Mouse (Mus musculus): Measurements from ENCODE around the gene Ccdc187.
A peak's percentile ranks its signal among the peaks of the same experiment; 100 is the strongest.

Ccdc187 gene

DNA sequence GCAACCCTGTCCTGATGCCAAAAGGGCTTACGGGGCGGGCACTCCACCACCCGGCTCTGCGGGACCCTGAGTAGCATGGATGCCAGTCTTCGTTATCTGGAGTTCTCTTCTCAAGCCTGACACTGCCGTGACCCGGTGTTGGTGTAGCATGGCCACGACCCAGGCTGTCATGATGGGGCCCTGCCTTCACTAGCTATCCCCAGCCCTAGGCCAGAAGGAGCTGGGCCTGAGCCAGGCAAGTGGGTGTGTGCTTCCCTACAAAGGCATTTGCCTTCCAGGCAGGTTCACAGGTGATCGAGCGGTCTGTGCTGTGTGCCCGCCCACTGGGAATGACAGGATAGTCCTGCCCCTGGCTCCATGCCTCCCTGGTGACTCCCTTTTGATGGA lies 21.6 kb upstream of the Ccdc187 start:
- DNase-seq = peak; percentile 65 to 81

DNA sequence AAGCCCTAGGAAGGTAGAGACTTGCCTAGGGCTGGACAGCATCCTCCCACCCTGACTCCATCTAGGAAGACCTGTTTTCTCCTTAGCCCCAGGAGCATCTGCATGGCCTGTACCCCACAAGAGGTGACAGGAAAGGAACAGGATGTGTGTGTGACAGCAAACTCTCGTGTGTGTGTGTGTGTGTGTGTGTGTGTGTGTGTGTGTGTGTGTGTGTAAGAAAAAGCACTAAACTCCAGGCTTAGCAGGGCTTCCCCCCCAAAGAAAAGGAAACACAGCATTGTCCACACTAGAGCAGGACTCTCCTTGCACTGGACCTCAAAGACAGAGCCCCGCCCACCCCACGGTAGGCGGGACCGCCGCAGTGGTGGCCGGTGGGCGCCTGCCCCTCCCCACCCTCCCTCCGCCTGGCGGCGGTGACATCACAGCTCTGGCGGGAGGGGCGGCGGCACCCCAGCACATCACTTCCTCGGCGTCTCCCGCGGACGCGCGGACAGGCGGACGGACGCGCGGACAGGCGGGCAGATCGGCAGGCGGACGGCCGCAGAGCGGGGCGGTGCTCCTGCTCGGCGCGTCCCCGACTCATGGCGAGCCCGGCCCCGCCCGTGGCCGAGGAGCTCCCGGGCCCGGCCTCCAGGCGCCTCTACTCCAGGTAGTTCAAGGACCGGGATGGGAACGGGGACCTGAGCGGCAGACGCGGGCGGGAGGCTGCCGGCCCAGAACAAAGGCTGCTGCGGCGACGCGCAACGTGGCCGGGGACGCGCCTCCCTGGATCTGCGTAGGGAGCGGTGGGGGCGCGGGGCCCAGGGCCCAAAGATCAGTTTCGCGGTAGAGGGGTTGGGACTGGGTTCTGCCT lies 20.9 kb upstream of the Ccdc187 start, which contains the start of gene Gpsm1:
Gene Gpsm1, plus strand, starts transcription at position 444 of the 853 bp plus-strand sequence.
- DNase-seq = peak; percentile 86 to 91

DNA sequence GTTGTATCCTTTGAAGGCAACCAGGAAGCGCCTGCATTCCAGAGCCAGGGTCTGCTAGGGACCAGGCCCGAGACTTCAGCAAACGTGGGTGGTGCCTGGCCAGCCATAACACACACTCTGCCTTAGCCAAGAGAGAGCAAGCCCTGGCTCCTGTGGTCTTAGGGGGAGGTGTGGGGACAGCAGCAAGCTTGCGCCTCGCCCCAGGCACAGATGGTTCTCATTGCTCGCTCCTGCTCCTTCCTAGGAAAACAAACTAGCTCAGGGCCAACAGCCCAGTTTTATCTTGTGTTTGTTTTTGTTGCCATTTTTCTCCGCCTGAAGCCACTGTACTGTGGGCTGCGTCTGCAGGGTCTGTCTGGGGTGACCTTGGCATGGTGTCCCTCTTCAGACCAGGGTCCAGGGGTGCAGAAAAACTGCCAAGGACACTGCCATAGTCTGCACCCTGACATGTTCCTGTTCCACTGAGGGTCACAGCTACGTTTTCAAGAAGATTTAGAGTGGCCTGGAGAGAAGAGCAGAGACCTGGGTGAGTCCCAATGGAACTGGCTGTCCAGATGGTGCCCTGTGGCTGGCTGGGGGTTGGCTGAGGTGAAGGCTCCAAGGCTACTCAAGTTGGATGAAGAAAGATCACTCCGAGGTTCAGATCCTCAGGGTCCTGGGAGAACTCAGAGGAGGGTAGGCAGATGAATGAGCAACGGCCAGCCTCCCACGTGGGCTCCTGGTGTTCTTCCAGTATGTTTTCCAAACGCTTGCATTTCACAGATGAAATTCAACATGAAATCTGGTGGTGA lies 20.1 kb upstream of the Ccdc187 start:
- peak; percentile 43 to 80 for DNase-seq

DNA sequence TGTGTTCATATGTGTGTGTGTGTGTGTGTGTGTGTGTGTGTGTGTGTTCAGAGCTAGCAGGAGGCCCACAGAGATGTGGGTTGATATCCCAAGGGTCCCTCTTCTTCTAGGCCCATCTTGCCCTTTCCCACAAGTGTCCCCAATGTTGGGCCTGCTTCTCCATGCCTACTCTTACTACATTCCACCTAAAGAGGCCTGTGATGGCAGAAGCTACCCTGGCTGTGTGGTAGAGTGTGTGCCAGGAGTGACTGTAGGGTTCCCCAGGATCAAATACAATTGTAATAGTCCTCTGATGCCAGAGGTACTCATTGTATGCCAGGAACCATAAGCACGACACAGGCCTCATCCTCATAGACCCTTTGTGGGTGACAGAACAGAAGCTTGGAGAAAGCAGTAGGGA lies 19.0 kb upstream of the Ccdc187 start:
- no peak for DNase-seq

DNA sequence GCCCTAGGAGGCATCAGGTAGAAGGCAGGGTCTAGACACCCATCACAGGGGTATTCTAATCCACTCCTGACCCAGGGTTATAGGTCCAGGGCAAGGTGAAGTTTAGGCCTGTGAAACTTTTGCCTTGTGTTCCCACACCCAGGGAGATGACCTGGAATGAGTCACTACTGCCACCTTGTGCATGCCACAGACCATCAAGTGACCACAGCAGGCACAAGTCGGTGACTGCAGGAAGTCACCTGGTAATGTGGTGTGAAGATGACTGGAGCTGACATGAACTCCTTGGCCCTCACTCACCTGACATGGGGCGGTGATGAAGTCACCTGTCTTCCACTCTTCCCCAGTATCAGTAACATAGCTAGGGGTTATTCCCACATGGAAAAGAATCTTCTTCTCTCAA lies 18.5 kb upstream of the Ccdc187 start:
- DNase-seq = no peak

DNA sequence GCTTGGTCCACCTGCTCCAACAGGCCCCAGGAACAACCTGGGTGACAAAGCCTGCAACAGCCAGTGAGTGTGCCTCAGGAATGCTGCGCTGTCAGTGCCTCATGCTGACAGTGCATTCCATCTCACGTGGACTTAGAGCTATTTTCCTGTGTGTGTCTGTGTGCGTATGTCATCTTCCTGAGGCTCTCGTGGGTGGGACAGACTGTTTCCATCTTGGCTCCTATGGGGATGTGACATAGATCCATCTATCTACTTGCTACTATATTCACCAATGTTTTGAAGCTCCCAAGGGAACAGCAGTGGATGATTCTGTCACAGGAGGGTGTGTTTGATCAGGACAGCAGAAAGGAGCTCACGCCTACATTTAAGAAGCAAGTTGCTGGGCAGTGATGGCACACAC lies 17.6 kb upstream of the Ccdc187 start:
- no peak for DNase-seq

DNA sequence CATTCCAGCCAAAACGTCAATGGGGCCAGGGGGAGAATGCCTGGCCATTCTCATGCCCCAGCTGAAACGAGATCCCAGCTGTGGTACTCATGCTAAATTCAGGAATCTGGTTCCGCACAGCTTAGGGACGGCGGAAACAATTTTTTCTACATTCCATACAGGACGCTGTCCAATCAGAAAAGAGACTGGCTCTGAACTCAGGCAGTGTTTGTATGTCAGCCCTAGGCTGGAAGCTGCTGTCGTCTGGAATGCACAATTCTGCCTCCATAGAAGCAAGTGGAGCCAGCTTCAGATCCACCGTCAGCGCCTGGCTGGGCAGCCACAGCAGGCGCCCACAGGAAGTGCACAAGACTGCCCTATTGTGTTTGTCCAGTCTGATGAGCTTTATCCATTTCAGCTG lies 15.4 kb upstream of the Ccdc187 start:
- peak; percentile 44 to 64 for DNase-seq

DNA sequence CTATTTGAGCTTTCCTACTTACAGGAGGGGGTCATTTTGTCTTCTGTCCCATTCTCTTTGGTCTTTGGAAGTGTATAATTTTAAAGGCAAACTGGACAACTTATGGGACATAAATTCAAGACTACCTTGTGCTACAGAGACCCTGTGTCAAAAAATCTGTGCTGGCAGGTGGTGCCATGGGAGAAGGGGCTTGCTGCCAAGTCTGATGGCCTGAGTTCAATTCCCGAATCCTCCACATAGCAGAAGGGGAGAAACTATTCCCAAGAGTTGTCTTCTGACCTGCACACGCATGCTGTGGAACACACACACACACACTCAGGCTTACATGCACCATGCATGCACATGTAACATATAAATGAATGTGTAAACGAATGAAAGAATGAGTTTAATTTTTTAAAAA lies 12.3 kb upstream of the Ccdc187 start:
- no peak for DNase-seq

DNA sequence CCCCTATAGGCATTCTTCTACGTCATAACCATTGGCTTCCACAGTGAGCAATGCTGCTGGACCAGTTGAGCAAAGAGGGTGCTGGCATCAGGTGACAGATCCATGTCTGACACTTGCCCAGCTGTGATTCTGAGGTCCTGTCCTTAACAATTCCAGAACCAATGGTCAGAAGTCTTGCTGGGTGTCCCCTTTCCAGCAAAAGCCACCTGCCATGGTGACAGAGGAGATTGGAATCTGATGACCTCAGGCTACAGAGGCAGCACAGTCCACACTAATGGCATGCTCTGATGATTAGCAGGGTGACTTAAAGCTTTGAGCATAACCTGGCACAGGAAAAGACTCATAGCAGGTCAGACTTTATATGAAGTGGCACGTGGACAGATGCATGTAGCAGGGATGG lies 11.2 kb upstream of the Ccdc187 start:
- no peak for DNase-seq

DNA sequence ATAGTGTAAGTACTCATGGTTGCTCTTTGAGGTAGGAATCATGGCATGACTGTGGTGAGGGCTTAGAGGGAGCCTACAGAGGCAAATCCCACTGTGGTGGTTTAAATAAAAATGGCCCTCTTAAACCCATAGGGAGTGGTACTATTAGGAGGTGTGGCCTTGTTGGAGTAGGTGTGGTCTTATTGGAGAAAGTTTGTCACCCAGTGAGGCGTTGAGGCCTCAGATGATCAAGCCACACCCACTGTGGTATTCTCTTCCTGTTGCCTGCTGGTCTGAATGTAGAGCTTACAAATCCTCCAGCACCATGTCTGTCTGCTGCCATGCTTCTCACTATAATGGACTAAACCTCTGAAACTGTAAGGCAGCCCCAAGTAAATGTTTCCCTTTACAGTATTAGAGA lies 10.4 kb upstream of the Ccdc187 start:
- DNase-seq = no peak

DNA sequence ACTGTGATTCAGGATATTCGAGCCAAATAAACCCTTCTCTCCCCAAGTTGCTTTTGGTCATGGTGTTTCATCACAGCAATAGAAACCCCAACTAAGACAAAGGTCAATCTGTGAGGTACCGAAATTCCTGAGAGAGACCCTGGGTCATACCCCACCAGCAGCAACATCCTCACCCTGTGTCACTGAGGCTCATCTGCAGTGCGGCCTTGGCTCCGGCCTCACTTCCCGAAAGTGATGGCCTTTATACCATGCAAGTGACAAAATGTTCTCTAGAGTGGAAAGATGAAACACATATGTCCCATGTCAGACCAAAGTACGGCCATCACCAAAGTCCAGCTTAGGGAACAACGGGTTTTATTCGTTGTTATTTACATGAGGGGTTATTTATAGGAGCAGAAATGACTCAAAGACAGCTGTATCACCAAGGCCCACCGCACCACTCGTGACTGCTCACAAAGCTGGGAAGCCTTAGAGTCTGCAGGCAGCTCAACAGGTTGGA lies 7.7 kb upstream of the Ccdc187 start:
- DNase-seq = no peak

DNA sequence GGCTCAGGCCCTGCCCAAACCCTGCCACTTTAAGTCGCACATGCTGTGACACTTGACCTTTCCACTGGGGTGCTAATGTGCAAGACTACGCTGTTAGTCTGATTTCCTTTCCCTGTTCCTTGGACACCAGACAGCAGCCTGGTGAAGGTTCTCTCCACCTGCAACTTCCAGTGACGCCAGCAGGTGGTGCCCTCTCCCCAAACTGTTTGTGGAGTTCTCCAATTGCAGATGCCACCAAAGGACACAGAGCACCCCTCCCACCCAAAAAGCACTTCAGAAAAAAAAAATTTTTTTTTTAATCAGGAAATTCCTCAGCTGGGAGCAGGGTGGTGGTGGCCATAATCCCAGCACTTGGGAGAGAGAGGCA lies 6.4 kb upstream of the Ccdc187 start:
- DNase-seq = peak; percentile 84 to 87

DNA sequence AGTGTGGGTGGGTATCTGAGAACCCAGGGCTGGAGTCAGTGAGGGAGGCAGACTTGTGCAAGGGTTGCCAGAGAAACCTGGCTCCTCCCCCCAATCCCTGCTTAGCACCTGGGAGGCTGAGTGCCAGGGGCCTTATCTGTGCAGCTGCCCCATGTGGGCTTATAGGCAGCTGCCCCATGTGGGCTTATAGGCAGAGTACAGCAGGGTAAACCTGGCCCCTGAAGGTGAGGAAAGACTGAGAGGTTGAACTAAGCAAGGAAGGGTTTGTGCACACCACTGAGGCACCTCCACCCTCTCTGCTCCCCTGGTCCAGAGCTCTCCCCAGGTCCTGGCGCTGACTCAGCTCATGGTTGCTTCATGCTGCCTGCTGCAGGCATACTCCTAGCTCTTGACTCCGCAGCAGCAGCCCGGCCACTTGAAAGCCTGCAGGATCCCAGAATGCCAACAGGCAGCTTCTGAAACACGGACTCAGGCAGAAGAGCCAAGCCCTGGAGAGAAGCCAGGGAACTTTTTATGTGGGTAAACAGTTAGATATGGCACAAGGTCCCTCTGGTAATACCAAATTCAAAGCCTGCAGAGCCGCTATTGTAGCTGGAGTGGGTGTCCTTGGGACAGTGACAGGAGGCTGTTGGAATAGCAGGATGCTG lies 5.9 kb upstream of the Ccdc187 start:
- no peak for DNase-seq

DNA sequence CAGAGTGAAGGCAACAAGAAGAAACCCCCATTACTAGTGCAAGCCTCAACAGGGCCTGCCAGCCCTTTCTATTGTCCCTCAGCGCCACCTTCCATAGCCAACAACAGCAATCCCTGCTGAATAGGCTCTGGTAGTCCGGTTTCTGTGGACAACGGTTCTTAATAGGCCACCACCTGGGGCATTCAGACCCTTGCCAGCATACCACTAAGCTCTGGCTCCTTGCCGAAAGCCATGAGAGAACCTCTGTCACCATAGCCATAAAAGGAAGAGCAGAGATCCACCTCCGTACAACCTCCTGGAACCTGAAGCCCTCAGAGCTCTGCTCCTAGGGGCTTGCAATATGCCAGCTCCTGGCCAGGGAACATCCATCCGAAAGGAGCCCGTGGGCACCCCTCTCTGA lies 5.0 kb upstream of the Ccdc187 start:
- DNase-seq = no peak

DNA sequence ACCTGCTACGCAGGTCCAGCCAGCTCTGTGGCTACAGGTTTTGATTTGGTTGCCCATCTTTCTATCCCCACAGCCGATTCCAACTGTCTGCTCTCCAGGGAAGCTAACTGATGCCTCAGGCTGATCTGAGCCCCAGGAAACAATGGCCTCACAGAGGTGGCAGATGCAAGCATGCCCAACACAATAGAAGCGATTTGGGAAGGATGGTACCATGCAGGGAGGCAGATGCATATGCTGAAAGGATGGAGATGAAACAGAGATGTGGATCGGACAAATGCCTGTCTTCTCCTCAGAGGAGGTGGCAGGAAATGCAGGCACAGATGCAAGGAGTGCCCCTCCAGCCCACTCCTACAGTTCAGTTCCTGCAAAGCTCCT lies 4.5 kb upstream of the Ccdc187 start:
- no peak for DNase-seq

DNA sequence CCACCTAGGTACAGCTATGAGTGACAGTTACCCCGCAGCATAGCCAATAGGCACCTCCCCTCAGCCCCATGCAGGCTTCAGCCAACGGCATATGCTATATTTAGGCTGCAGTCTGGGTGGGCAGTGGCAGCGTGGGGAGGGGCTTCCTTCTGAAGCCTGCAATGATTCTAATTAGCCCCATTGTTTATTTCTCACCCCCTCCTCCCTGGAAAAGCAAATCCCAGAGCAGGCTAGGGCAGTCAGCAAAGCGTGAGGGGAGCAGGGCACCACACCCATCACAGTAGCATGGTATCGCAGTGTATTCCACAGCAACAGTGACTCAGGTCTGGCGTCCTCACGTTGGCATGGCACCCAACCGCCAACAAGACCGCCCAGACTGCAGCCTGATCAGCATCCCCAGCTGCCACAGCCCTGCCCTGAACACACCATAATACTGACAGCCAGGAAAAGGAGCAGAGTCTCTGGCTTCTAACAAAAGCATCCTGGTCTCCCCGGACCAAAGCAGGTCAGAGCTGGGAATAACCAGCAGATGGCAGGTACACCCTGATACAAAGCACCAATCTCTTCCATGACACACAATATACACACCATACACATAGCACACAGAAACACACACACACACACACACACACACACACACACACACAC lies 4.0 kb upstream of the Ccdc187 start:
- no peak for DNase-seq

DNA sequence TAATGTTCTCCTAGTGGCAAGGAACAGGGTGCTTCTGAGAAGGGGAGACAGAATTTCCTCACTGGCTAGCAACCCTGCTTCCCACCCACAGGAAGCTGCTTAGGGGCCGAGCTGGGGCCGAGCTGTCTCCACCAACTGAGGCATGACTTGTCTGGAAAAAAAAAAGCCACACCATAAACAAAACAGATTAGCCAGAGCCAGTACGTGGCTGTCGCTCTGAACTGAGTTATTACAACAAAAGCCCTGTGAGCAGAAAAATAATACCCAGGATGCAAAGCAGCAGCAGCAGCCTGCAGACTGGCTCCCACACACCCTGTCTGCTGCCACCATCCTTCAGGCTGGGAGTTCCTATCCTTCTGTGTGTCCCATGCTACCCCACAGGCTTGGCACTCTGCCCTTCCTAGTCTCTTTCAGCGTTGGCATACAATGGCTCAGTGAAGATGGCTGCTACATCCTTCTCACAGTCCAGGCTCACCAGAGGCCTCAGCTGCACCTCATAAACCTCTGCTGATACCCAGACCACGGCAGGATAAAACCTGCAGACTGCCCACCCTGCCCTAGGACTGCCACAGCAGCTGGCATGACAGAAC lies 2.3 kb upstream of the Ccdc187 start:
- no peak for DNase-seq

DNA sequence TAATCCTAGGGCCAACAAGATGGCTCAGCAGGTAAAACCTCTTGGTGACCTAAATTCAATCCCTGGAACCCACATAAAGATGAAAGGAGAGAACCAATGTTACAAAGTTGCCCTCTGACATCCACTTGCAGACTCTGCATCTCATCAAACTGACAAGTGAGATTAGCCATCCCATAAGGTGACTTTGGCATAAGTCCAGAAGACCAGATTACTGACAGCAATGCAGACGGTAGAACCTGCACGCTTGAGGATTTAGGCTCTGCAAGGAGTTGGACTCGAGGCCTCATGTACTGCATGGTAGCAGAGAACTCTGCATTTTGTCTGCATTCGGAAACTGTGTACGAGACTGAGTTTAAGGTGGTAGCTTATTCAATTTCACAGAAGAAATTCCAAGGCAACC lies 4.2 kb downstream of the Ccdc187 start:
- no peak for DNase-seq

DNA sequence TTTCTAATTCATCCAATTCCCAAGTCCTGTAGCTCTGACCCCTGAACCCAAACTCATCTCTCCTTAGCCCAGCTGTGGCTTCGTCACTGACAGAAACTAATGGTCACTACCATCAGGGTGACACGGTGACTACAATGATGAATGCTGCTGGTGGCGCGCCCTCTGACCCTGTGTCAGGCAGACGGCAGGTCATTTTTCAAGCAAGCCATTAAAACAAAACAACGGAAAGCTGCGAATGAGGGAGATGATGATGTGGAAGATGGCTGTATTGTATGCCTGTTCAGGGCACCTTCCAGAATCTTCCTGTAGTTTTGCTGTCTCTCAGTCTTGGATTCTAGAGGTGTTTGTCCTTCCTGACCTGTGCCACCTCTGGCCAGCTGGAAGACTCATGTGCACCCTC lies 8.0 kb downstream of the Ccdc187 start:
- no peak for DNase-seq

DNA sequence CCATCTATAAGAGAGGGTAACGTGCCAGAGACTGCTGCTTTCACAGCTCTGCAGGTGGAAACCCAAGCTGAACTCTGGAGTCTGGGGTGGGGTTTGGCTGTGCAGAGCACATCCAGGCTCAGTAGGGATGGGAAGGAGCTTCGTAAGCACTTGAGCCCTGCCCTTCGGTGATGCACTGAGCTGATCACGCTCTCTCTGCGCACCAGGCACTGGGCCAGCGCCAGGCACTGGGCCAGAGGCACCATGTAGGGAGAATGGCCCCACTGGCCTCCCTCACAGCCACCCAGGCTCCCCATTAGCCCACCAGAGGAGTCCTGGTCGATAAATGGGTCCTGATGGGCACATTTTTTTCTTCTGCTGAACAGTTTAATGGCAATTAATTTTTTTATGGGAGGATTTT lies 8.6 kb downstream of the Ccdc187 start:
- DNase-seq = peak; percentile 15 to 47

DNA sequence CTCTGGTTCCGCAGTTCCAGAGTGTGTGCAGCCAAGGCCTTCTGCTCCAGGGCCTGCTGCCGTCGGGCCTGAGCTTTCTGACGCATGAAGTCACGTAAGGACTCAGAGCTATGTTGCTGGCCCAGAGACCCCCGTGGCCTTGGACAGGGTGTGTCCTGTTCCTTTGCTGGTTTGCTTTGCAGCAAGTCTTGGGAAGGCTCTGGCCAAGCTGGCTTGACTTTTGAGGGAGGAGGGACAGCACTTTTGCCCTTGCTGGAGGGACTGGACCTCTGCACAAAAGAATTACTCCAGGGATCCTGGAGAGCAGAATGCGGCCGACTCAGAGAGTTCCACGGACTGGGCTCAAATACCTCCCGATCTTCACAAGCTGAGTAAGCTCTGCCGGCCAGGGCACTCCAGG lies 13.8 kb downstream of the Ccdc187 start:
- DNase-seq = peak in 1 of 2 experiments; percentile 48

DNA sequence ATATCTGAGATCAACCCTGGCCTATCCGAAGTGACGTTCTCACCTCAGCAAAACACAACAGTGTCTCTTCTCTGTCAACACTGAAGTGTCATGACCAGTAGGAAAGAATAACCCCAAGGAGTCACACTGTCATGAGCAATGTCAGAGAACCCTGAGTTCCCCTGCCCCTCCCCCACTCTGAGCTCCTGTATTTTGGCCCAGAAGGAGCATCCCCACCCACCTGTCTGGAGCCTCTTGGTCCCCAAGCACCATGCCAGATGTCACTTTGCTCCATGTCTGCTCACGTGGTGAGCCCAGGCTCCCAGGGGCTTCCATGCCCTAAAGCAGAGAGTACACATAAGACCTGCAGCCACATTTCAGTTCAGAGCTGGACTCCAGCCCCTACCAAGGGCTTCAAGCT lies 14.6 kb downstream of the Ccdc187 start:
- no peak for DNase-seq

DNA sequence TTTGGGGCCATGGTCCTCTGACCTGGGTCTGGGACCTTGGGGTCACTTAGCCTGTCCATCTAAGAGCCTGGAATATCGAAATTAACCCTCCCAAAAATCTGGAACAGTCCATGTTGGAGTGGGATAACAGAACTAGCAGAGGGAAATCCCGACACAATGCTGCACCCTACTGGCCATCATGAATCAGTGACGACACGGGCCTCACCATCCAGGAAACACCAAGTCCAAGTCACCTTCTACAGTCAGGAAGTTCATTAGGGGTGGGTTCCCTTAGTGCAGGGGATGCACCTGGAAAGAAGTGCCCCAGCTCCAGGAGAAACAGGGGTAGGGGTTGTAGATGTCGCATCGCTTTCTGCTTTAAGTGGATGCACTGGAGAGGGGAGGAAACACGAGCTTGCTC lies 20.7 kb downstream of the Ccdc187 start:
- peak; percentile 62 to 70 for DNase-seq

Data from kidney, postnatal 25 days (tissue).